Mouse (Mus musculus) heart, adult 2 months (tissue): ENCODE measurements at regions not wholly inside any gene's neighbourhood (a gene's known extent, or its start where the extent isn't known, plus 50 kb on each side); places are given as distances from the start of the nearest gene placed in this dataset.
"Not testable (repeated sequence)": the region's sequence is repeated elsewhere in the genome, so short reads cannot be mapped to it uniquely, and the experiment has no call there.

ENCODE experiments used
- DNase-seq, 2 experiments: peaks; one replicate each; pipeline ENCODE4 v3.0.0; 2021
- H3K27ac ChIP-seq: fragments of 200-600 bp; 2 replicates; pipeline ENCODE4 v1.8.1; 2022
- H3K27me3 ChIP-seq: fragments of 200-500 bp; 2 replicates; pipeline ENCODE4 v1.6.1; 2012; ENCODE audit warnings: mild to moderate bottlenecking, low read length, inconsistent platforms, mixed read lengths; ENCODE audit not compliant: control insufficient read depth, insufficient read depth
- H3K36me3 ChIP-seq: fragments of 200-500 bp; 2 replicates; pipeline ENCODE4 v1.6.1; 2012; ENCODE audit warnings: low read length, inconsistent platforms; ENCODE audit not compliant: control insufficient read depth, insufficient read depth
- H3K4me1 ChIP-seq: fragments of 200-500 bp; 2 replicates; pipeline ENCODE4 v1.6.1; 2011; ENCODE audit warnings: low read length; ENCODE audit not compliant: control insufficient read depth, insufficient read depth
- H3K4me3 ChIP-seq: fragments of 200-600 bp; 2 replicates; pipeline ENCODE4 v1.8.1; 2022
- H3K79me2 ChIP-seq: fragments of 200-500 bp; replicated peaks from 2 replicates; pipeline ENCODE4 v1.6.1; 2012; ENCODE audit warnings: mild to moderate bottlenecking, inconsistent platforms, low read length, moderate library complexity, mixed read lengths; ENCODE audit not compliant: control insufficient read depth, insufficient read depth
- H3K9ac ChIP-seq: fragments of 200-500 bp; 2 replicates; pipeline ENCODE4 v1.6.1; 2012; ENCODE audit warnings: low read depth, mild to moderate bottlenecking, control low read depth, inconsistent platforms, low read length, mixed read lengths
- CTCF ChIP-seq: fragments of 200-600 bp; IDR thresholded peaks from 2 replicates; pipeline ENCODE4 v1.8.1; 2022; ENCODE audit warnings: antibody characterized with exemption, mild to moderate bottlenecking, moderate library complexity
- EP300 ChIP-seq: fragments of 200-500 bp; IDR thresholded peaks from 2 replicates; pipeline ENCODE4 v1.6.1; 2011; ENCODE audit warnings: low read depth, low read length, control low read depth; ENCODE audit not compliant: insufficient read depth
- POLR2A ChIP-seq: fragments of 200-500 bp; IDR thresholded peaks from 2 replicates; pipeline ENCODE4 v1.6.1; 2011; ENCODE audit warnings: mild to moderate bottlenecking, low read depth, low read length, control low read depth; ENCODE audit not compliant: insufficient read depth
- WGBS: fragments of 180-500 bp; shearing (Covaris S2); methylation state at CpG from one replicate; pipeline ENCODE4 v1.1.7; 2018; 5-methylcytosine and 5-hydroxymethylcytosine counted together
- intact Hi-C: fragments of 180-260 bp; cut with DNase I; formaldehyde crosslinking; loops from one replicate; pipeline ENCODE4 v1.15.1; 2025

DNA sequence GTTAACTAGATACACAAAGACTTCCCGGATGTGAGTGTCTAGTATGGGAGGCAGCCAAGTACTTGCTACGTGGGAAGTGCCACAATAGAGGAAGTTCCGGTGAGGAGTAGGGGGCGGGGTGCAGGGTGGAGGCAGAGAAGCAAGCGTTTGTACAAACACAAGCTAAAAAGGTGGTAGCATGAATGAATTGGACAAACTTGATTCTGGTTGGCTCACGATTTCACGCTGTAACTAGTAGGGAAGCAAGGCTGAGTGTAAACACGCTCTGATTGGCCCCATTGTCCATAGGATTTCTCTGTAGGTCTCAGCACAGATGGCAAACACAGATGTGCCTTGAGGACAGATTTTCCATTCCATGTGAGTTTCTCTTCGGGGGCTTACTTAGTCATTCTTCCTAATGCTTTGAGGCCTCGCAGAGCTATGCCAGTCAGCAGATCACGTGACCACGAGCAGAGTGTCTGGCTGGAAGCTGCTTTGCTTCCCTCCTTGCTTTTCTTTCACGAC, 76.6 kb upstream of the Ptgfr start:
- Histone ChIP-seq H3K27ac (peak overlapping the region; percentile 70), H3K36me3 (no peaks in the 10 kb centered on the region), H3K4me1 (no peaks in the 10 kb centered on the region; the same call in 1 of the 2 replicates), H3K9ac (no peak overlapping the region), H3K27me3 (no peaks in the 10 kb centered on the region), H3K4me3 (no peak overlapping the region), H3K79me2 (no peaks in the 10 kb centered on the region)
- WGBS, result 38% methylated on average over 13 of the region's 13 CpGs
- intact Hi-C loops, result loop anchor here (5.0 kb wide), 1 partner anchor 72 kb away; no protein-coding TSS in a partner anchor
- DNase-seq, result peak; percentile 61 to 76
- TF ChIP-seq POLR2A (no peak; the same call in 1 of the 2 replicates), EP300 (peak; percentile 67; the same call in 1 of the 2 replicates), CTCF (no peak)

DNA sequence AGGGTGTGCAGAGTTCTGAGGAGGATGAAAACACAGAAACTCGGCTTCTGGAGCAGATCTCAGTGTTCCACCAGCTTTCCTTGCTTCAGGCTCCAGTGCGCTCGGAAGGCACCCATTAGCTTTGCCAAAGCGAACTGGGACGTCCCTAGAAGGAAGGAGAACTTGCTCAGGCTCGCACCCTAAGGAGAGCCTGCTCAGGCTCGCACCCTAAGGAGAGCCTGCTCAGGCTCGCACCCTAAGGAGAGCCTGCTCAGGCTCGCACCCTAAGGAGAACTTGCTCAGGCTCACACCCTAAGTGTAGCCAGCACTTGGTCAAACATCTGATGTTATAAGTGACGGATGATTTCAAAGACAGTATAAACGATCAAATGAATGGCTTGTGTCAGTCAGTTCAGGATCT, 74.9 kb upstream of the Ptgfr start:
- H3K79me2 ChIP-seq, H3K27me3 ChIP-seq, H3K4me1 ChIP-seq, H3K9ac ChIP-seq, H3K27ac ChIP-seq, H3K36me3 ChIP-seq, H3K4me3 ChIP-seq: not testable (repeated sequence)
- 71% methylated on average over 11 of the region's 11 CpGs for WGBS
- peak; percentile 30 to 33 for DNase-seq
- intact Hi-C loops, result loop anchor here (5.0 kb wide), 1 partner anchor 70 kb away; no protein-coding TSS in a partner anchor

DNA sequence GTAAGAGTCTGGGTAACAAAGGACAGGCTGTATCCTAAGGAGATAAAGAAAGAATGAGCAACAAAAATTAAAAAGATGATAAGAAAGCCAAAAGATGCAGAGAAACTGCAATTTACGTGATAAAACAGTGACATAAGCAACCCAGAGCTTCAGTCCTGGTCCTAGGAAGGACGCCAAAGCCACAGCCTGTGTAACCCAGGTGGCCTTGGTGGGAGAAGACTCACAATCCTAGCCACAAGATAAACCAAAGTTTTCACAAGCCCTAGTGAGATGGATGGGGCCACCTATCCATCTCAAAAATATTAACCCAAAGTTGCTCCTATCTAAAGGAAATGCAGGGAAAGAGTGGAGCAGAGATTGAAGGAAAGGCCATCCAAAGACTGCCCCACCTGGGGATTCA, 73.4 kb upstream of the Ptgfr start:
- H3K9ac ChIP-seq, result no peak overlapping the region
- intact Hi-C loops, result loop anchor here (5.0 kb wide), 1 partner anchor 69 kb away; no protein-coding TSS in a partner anchor
- TF ChIP-seq CTCF, result no peak
- no peak for TF ChIP-seq POLR2A
- no peak for TF ChIP-seq EP300
- H3K79me2 ChIP-seq, result no peaks in the 10 kb centered on the region
- H3K4me3 ChIP-seq, result no peak overlapping the region
- WGBS, result 76% methylated on average over 2 of the region's 2 CpGs
- no peaks in the 10 kb centered on the region; the same call in 1 of the 2 replicates for H3K4me1 ChIP-seq
- no peak for DNase-seq
- no peaks in the 10 kb centered on the region for H3K36me3 ChIP-seq
- no peaks in the 10 kb centered on the region for H3K27me3 ChIP-seq
- H3K27ac ChIP-seq, result no peak overlapping the region

DNA sequence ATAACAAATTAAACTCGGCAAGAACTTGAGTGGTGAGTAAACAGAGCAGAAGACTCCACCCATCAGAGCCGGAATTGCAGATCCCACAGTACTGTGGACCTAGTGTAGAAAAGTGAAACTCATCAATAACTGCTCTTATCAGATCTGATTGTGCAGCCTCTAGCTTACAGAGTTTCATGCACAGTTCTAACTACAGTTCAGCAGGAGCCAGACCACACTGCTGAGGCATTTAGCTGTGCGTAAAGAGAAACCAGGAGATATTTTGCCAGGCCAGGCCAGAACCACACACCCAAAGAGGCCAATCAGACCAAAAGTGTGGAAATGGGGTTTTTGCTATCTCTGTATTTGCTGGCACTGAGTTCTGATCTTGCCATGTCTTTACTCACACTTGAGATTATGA, 71.9 kb upstream of the Ptgfr start:
- DNase-seq, result no peak
- Histone ChIP-seq H3K9ac (no peak overlapping the region), H3K27me3 (no peaks in the 10 kb centered on the region), H3K27ac (no peak overlapping the region), H3K79me2 (no peaks in the 10 kb centered on the region), H3K4me1 (no peaks in the 10 kb centered on the region; the same call in 1 of the 2 replicates), H3K36me3 (no peaks in the 10 kb centered on the region), H3K4me3 (no peak overlapping the region)
- intact Hi-C loops, result no loop called here
- TF ChIP-seq POLR2A (no peak), CTCF (no peak), EP300 (no peak)
- WGBS, result 83% methylated on average over 3 of the region's 3 CpGs

DNA sequence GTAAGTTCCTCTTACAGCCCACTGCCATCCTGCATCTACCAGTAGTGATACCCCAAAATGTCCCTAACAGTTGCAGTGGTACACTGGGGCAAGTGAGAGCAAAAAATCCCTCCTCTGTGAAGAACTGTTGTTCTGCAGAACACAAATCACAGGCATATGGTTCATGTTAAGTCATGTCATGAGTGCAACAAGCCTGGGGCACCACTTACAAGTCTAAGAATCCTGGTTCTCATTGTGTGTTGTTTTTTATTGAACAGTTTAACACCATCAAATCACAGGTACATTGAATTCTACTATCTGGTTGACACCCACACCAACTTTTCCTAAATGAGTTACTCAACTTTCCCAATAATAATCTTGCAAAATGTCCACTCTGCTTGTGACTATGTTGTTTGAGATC, 71.5 kb upstream of the Ptgfr start:
- no peak for DNase-seq
- Histone ChIP-seq H3K9ac (no peak overlapping the region), H3K4me3 (no peak overlapping the region), H3K79me2 (no peaks in the 10 kb centered on the region), H3K36me3 (no peaks in the 10 kb centered on the region), H3K27ac (no peak overlapping the region), H3K27me3 (no peaks in the 10 kb centered on the region), H3K4me1 (no peaks in the 10 kb centered on the region; the same call in 1 of the 2 replicates)
- intact Hi-C loops, result no loop called here
- TF ChIP-seq CTCF (no peak), EP300 (no peak), POLR2A (no peak)

DNA sequence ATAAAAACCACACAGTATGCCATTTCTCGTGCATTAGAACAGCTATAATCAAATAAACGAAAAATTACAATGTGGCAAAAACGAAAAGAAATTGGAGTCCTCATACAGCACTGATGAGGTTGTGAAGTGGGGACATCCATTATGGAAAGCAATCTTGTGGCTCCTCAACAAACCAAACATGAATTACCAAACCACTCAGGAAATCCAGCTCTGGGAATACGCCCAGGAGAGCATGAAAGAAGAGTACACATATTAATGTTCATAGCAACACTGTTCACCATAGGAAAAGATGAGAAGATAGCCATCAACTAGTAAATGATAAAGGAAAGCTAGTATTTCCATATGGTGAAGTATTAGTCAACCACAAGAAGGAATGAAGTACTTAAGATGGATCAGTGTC, 68.3 kb upstream of the Ptgfr start:
- intact Hi-C loops, result no loop called here
- no peaks in the 10 kb centered on the region; the same call in 1 of the 2 replicates for H3K4me1 ChIP-seq
- 85% methylated on average over 4 of the region's 4 CpGs for WGBS
- no peaks in the 10 kb centered on the region for H3K36me3 ChIP-seq
- no peak overlapping the region for H3K27ac ChIP-seq
- no peak overlapping the region for H3K4me3 ChIP-seq
- TF ChIP-seq CTCF, result no peak
- TF ChIP-seq EP300, result no peak
- TF ChIP-seq POLR2A, result no peak
- no peak for DNase-seq
- H3K27me3 ChIP-seq, result no peaks in the 10 kb centered on the region
- H3K79me2 ChIP-seq, result no peaks in the 10 kb centered on the region
- no peak overlapping the region for H3K9ac ChIP-seq
